Mouse (Mus musculus) urinary bladder, postnatal 36 days (tissue): ENCODE measurements around the gene Tnfrsf12a.

Experiments used
- DNase-seq, 2 experiments: peaks; one replicate each; pipeline ENCODE4 v3.0.0; 2022; ENCODE audit warnings: low spot score in 2 of 2, mixed read lengths in 1 of 2

Gene Tnfrsf12a

DNA sequence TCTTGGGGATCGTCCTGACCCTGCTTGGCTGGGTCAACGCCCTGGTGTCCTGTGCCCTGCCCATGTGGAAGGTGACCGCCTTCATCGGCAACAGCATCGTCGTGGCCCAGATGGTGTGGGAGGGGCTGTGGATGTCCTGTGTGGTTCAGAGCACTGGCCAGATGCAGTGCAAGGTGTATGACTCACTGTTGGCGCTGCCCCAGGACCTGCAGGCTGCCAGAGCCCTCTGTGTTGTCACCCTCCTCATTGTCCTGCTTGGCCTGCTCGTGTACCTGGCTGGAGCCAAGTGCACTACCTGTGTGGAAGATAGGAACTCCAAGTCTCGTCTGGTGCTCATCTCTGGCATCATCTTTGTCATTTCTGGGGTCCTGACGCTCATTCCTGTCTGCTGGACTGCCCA, 3.8 kb upstream of the Tnfrsf12a start:
- peak in 1 of 2 experiments; percentile 11 for DNase-seq

DNA sequence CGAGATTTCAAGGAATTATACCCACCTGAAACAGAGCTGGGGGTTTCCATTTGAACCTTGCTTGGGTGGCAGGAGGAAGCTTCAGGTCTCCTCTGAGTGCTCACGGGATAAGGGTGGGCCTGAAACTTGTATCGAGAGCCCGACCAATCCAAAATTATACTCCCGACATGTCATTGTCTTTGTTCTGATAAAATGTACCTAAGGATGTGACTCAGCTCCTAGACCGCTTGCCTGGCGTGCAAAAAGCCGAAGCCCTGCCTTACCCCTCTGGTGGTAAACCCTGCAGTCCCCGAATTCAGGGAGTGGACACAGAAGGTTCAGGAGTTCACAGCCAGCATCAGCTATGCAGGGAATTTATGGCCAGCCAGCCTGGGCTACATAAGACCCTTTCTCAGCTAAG, 3.1 kb upstream of the Tnfrsf12a start:
- no peak for DNase-seq

DNA sequence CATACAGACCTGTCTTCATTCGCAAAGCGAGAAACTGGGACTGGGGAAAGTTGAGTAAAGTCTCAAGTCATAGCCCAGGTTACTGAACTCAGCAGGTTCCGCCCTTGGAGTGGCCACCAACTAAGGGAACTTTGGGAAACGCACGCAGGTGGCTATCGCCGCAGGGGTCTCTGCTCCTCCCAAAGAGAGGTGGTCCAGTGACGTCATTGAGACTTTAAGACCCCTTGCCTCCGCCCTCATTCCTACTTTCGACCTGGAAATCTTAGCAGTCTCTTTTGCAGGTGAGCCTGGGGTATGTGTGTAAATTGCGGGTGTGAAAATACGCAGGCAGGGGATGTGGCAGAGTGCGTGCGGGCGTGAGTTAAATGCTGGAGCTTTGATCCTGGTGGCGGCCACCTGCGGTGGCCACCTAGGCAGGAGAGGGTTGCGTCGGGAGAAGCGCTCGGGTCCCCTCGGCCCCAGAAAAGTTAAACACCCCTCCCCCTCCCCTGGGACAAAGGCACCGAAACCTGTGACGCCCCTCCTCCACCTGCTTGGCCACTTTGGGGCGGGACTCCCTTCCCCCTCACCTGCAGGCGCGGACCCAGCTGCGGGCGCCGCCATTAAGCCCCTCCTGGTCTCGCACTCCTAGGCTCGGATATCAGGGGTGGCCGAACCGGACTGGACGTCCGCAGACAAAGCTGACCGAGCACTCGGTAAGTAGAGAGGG, 2.0 kb upstream of the Tnfrsf12a start, which contains the start of gene Cldn6:
Cldn6 (plus strand) TSS at position 123 of the 709 bp plus-strand sequence.
- no peak for DNase-seq

DNA sequence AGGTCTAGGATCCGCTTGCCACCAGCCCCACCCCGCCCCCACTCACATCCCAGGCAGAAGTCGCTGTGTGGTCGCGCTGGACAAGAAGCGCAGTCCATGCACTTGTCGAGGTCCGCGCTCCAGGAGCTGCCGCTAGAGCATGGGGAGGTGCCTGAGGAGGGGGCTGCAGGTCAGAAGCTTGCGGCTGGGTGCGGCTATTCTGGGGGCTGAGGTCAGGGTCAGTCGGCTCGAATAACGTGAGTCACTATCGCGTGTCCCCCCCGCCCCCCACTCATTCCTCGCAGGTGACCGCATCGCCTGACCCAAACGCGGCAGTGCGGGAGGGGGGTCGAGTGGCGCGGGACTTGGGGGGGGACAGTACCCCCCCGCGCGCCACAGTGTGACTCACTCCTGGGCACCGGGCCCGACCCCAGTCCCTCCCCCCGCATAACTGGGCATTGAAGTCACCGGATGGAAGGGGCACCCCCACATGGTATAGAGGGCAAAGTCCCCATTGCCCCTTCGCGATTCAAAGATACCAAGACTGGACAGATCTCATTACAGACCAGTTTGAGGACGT, 716 bp downstream of the Tnfrsf12a start:
- peak in 1 of 2 experiments; percentile 37 for DNase-seq

DNA sequence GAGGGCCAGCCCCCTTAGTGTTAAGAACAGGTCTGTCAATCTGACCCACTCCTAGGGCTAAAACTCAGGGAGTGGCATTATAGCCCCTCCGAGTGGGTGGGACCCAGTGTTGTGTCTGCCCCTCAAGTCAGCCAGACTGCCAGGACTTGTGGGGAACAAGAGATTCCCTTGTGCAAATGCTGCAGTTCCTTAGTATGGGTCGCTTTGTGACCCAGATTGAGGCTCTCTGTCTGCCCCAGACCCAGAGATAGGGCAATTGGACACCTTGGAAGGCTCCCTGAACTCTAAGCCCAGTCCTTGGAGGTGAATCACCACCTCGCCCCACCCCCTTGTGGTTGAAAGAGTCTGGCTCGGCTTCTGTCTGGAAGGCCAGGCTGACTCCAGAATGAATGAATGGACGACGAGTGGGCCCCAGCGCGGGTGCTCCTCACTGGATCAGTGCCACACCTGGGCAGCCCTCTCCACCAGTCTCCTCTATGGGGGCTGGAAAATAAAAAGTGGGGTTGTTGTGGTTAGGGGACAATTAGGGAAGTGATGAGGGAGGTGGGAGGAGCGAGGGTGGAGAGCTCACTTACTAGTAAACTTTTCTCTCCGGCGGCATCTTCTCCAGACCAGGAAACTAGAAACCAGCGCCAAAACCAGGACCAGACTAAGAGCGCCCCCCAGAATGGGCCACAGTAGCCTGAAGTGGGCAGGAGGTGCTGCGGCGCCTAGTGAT, 1.5 kb downstream of the Tnfrsf12a start:
- DNase-seq = peak; percentile 75

DNA sequence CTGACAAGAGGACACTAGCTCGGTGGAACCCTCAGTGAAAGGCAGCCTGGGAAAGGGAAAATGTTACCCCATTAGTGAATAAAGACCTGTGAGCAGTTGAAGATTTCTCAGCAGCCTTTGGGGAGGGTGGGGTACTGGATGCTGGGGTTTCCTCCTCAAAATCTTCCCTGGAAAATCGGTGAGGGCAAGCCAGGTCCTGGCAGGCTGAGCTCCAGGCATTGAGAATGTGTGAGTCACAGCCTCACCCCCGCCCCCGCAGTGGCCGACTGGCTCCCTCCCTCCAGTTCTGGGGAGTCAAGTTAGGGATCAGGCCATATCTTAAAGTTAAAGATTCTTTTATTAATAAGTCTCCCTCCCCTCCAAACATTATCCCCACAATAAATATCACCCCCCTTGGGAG, 2.1 kb downstream of the Tnfrsf12a start:
- DNase-seq = peak; percentile 69 to 78

DNA sequence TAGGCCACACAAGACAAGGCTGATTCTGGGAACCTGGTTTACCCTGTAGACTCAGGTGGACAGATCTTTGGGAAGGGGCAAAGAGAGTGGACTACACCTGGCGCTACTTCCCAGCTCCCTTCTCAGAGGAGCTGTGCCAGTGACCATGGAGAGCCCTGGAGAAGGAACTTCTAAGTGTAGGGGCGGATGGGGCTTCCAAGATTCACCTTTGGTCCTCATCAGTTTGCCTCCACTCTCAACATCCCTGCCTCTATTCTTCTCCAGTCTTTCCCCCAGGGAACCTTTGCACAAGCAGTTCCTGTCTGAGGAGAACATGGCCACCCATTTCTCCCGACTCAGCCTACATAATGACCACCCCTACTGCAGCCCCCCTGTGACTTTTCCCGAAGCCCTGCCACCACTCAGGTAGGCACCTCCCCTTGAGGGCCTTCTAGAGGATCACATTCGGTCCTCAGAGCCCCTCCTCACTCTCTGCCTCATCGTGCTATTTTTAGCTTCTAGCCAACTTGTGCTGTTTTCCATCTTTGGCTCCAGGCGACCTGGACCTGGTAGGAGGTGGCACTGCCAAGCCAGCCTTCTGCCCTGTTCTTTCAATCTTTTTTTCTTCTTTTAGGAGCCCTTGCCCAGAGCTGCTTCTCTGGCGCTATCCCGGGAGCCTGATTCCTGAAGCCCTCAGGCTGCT, 2.9 kb downstream of the Tnfrsf12a start:
- DNase-seq = peak in 1 of 2 experiments; percentile 7

DNA sequence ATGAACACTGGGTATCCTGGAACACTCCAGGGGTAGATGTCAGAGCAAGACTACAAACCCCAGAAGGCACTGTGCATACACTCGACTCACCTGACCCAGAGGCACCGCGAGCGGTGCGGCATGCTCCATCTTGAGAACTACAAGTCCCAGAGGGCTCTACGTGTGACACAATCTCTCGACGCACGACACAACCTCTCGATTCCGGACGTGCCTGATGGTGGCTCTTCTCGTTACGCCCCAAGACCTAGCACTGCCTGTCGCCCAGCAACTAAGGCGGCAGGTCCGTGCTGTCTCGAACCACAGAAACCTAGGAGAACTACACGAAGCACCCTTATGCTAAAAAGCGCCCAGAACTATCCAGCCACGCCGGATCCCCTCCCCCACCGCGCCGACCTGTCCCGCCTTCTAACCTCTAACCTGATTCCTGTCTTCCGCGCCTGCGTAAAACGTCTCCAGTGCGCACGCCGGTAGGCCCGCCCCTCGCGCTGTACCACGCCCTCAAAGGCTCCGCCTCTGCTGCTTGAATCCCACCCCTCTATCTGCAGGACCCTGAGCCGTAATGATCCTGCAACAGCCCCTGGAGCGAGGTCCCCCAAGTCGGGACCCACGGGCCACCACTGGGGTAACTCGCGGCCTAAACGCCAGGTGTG, 3.7 kb downstream of the Tnfrsf12a start, which contains the start of the genes Hcfc1r1 and Thoc6:
Hcfc1r1 (plus strand) TSS at position 173 of the 650 bp plus-strand sequence.
Thoc6 (minus strand) TSS at position 459 of the 650 bp plus-strand sequence.
- DNase-seq = peak; percentile 86 to 90

DNA sequence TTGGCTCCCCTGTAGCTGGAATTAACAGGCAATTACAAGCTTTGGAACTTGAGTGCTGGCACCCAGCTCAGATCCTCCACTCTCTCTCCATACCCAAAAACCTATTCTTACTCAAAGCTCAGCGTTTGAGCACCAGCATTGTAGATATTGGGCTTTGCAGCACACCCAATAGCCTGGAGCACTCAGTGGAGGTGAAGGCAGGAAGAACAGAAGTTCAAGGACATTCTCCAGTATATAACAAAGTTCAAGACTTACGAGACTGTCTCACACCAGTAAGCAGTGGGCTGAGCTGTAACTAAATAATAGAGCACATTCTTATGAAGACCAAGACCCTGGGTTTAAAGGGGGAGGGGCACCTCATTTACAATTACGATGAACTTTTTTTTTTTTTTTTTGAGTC, 4.5 kb downstream of the Tnfrsf12a start:
- DNase-seq = no peak

DNA sequence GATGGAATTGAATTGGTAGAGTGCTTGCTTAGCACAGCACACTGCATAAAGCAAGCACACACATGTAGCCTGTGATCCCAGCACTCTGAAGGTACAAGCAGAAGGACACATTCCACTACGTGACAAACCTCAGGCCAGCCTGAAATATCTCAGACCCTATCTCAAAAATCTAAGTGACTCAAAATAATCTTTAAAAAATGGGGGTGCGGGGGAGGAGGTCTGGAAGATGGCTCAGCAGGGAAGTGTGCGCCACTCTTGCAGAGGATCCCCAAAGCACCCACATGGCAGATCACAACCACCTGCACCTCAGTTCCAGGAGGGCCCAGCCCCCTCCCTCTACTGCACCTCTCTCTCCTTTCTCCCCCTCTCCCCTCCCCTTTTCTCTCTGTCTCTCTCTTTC, 5.7 kb downstream of the Tnfrsf12a start:
- DNase-seq = no peak

DNA sequence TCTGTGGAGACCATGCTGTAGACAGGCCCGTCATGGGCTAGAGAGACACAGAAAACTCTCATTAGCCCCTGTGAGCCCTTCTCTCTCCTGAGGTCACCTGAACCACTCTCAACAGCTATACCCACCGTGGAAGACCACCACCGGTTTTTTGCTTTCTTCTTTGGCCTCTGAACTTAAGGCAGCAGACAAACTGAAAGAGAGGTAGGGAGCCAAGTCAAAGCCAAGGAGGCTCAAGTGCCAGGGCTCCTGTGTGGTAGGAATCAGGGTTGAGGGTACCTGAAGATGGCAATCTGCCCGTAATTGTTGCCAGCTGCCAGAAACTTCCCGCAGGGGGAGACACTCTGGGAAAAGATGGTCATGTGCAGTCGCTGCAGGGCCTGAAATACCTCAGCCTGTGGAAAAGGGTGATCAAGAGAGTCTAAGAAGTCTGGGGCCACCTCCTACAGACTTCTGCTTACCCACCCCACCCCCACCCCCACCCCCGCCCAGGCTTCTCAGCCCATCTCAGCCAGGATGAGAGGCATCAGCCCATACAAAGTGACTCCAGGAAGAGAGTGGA, 6.7 kb downstream of the Tnfrsf12a start:
- no peak for DNase-seq

DNA sequence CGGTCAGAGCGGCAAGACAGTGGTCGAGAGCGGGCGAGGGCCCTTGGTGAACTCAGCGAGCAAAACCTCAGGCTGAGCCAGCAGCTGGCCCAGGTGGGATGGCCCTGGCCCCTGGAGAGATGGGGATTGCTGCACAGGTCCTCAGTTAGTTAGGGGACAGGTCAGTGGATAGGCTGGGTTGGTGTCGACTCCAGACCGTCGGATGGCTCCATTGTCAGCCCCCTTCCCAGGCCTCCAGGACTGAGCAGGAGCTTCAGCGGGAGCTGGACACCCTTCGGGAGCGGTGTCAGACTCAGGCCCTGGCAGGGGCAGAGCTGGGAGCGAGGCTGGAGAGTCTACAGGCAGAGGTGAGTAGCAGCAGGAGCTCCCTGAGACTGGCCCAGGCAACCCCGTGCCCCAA, 11.8 kb downstream of the Tnfrsf12a start:
- no peak for DNase-seq

DNA sequence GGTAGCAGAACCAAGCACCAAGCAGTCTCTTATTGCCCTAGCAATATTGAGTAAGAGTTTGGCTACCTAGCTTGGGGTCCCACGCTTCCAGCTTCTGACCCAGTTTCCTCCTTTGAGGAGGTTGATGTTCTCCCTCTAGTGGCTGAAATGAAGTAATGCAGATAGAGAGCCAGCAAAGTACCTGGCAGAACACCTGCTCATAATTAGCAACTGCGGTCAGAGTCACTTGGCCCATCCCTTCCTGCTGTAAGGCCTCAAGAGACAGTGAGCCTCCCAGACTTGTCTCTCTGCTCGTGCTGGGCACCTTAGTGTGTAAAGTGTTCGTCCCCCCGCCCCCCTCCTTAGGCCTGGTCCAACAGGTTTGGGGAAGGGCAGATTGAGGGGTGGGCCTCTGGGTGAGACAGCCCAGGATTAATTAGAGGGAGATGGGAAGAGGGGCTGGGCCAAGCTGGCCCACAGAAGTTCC, 12.7 kb downstream of the Tnfrsf12a start:
- DNase-seq = no peak

DNA sequence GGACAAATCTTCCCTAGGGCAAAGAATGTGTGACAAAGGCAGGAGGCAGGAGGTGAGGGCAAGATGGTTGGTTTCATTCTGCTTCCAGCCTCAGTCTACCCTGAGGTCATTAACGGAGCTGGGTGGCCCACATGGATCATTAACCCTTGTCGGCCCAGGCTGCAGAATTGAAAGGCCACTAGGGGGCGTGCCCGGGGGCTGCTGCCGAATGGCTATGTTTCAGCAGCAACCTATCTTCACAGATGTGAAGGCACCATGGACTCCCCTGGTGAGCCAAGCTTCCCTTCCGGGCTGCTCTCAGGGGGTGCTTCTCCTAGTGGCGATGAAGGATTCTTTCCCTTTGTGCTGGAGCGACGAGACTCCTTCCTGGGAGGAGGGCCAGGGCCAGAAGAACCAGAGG, 15.7 kb downstream of the Tnfrsf12a start:
- no peak for DNase-seq

DNA sequence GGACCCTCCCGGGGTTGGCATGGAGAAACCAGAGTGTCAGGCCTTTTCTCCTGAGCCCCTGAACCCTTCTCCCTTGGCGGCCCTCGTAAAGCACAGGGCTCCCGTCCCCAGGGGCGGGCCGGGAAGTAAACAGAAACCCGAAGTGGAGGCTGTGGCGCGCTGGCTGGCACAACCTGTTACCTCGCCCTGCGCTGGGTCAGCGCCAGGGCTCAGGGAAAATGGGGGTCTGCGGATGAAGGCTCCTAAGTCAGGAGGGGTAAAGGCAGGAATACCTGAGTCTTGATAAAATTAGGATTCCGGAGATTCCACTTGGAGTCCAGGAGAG, 16.4 kb downstream of the Tnfrsf12a start:
- DNase-seq = peak in 1 of 2 experiments; percentile 23

DNA sequence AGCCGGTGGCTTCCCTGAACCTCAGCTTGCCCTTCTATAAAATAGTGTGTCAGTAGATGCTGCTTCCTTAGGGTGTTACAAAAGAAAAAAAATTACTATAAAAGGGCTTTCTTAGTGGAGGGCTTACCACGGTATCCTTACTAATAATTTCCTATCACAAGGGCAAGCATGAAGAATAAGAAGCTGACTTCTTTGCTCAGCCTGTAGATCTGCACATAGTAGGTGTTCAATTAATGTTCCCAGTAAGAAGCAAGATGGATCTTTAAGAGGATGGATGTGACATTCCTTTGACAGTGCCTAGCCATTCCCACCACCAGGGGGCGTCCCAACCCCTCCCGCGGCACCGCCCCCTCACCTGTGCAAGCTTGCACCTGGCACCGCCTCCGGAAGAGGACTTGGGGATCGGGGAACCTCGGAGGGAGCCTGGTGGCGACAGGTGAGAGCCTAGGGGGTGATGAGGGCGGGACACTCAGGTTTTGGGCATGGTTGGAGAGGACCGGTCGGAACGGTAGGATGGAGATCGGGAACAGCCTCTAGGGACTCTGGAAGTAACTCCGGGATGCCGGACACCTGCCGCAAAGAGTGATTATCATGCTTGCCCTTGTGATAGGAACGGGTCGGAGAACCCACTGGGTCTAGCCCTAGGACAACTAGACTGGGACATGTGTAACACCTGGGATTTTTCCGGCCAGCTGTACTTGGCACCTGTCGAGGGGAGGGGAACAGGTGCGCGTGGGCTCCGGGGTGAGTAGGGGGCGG, 17.0 kb downstream of the Tnfrsf12a start, which contains the start of gene Bicdl2:
Bicdl2 (plus strand) TSS at position 390 of the 759 bp plus-strand sequence.
- peak; percentile 72 to 78 for DNase-seq

DNA sequence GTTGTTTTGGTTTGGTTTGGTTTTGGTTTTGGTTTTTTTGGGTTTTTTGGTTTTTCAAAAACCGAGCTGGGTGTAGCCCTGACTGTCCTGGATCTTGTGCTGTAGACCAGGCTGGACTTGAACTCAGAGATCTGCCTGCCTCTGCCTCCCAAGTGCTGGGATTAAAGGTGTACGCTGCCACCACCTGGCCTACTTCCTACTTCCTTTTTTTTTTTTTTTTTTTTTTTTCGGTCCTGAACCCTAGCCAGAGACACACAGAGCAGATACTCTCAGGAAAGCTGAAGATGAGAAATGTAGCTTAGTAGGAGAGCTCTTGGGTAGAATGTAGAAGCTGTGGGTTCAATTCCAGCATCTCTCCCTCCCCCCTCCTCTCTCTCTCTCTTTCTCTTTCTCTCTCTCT, 18.8 kb downstream of the Tnfrsf12a start:
- no peak for DNase-seq

DNA sequence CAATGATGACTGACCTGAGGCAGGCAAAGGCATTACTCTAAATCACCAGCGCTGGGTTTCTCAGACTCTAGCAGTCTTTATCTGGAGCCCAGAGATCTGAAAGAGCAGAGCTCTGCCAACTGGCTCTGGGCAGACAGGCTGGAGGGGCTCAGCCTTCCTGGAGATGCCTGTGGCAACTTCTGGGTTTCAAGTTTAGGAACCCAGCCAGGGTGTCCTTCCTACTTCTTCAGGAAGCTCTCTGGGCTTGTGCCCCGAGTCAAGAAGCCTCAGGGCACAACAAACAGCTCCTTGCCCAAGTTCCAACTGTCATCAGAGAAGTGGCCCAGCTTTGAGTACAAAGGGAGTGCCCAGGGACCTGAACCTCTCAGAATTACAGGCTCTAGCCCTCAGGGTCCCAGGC, 22.9 kb downstream of the Tnfrsf12a start:
- no peak for DNase-seq

DNA sequence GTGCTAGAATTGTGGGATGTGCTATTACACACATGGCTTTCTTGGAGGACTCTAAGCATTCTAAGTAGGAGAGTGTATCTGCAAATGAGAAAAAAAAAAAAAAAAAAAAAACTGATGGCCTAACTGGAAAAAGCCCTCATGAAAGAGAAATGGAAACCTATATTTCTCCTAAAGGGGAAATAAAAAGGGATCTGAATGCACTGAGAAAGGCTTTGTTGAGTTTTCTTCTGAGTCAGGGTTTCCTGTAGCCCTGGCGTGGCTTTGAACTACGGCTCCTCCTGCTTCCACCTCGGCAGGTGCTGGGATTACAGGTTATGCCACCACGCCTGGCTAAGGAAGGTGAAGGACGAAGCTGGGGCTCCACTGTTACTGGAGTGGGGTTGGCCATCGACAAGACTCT, 23.3 kb downstream of the Tnfrsf12a start:
- no peak for DNase-seq

DNA sequence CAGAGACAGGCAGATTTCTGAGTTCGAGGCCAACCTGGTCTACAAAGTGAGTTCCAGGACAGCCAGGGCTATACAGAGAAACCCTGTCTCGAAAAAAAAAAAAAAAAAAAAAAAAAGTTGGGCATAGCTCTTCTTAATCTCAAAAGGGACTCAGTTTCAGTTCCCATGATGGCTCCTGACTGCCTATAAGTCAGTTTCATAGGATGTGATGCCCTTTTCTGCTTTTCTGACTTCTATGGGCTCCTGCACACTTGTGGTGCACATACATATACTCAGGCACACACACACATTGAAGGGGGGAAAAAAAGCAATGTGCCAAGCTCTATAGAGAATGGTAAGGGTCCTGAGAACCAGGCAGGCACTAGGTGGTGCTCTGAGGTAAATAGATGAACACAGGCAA, 23.9 kb downstream of the Tnfrsf12a start:
- DNase-seq = no peak
